Mouse (Mus musculus) kidney, adult 2 months (tissue): ENCODE measurements around the gene Esyt2.

ENCODE experiments used
- CTCF ChIP-seq: fragments of 200-500 bp; conservative IDR thresholded peaks from 2 replicates; pipeline ENCODE4 v1.5.1; 2011; ENCODE audit warnings: low read depth, mild to moderate bottlenecking, control low read depth, low read length, moderate library complexity, mixed read lengths; ENCODE audit not compliant: insufficient read depth, insufficient read length
- POLR2A ChIP-seq: fragments of 200-500 bp; IDR thresholded peaks from one replicate; pipeline ENCODE4 v1.6.1; 2011; ENCODE audit warnings: low read depth, low read length, control low read depth

DNA sequence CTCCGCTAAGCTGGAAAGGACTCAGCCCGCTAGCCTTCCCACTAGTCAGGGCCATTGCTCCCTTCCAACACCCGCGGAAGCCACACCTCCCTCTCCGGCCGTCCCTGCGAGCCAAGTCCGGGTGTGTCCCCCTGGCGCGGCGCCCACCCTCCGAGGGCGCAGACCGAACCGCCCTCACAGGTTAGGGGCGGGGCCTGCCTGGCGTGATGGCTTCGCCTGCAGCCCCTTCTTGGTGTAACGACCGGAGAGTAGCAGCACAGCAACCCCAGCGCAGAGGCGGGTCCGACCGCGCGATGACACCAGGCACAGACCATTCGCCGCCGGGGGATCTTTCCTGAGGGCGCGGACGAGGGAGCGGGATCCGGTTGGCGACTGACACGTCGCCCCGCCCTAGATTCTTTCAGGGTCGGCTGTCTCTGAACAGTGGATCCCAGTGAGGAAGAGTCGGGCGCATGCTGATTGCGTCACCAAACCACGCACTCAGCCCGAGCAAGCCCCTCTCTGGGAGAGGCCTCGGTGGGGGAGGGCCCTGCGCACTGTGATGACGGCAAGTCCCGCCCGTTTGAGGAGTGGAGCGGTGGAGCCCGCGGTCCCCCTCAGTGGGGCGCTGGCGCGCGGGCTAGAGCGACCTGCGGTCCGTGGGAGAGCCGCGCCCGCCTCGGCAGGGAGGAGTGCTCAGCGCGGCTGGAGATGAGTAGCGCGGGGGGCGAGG lies at the start of gene Esyt2:
- peak; percentile 79 for TF ChIP-seq POLR2A
- peak; percentile 24; the same call in 1 of the 2 replicates for TF ChIP-seq CTCF
